Mouse (Mus musculus): ENCODE data around the gene Gramd4. TPM values are rescaled to one million over a fixed set of nuclear protein-coding genes. Genes with fewer than 3 reads are reported as not detected.

Gene Gramd4
- 33.4 and 36.6 TPM in 2 replicates for polyA plus RNA-seq (2016; fragmentation: Nextera tagmentation; extraction: Ambion mirVana)

GRCm38 (mm10) chr15:86057413-86057812, at the start of gene Gramd4:
TSS of gene Gramd4 (plus strand) at chr15:86057695.
- H3K4me3 ChIP-seq (replicated peaks) = peak within 1 kb of the TSS; percentile 89

GRCm38 (mm10) chr15:86013130-86013529, 44.4 kb upstream of the Gramd4 start:
- Histone ChIP-seq H3K36me3 (replicated peaks) (peaks cover 6% of the 10 kb centered on the region; the same call in 1 of the 2 replicates), H3K4me2 (peak overlapping the region; percentile 24), H3K9me3 (no peaks in the 10 kb centered on the region), H3K4me3 (replicated peaks) (no peak overlapping the region), H3K27me3 (no peaks in the 10 kb centered on the region; the same call in 1 of the 2 replicates), H3K4me1 (peaks cover 30% of the 10 kb centered on the region), H3K27ac (peak overlapping the region; percentile 61; the same call in 1 of the 2 replicates), H3K9ac (no peak overlapping the region)
- 3% methylated on average over 2 of the region's 2 CpGs for WGBS
- peak; percentile 67; the same call in 1 of the 2 replicates for ATAC-seq (ENCODE audit: low FRiP score)

More at GRCm38 (mm10) chr15:86057413-86057812, at the start of gene Gramd4:
- Histone ChIP-seq H3K9ac (peak within 1 kb of the TSS; percentile 95), H3K36me3 (replicated peaks) (no peaks in the 10 kb centered on the region), H3K27me3 (0 out of 2 replicates have a peak, but pooled peaks cover 20% of the 10 kb centered on the region), H3K4me1 (peaks cover 44% of the 10 kb centered on the region), H3K27ac (peak within 1 kb of the TSS; percentile 84), H3K9me3 (no peaks in the 10 kb centered on the region), H3K4me2 (peak within 1 kb of the TSS; percentile 84)
- ATAC-seq (ENCODE audit: low FRiP score) = no peak
- WGBS = 41% methylated on average over 6 of the region's 6 CpGs

- peaks cover 29% of the 10 kb centered on the region for H3K4me1 ChIP-seq
Observed at GRCm38 (mm10) chr15:86013656-86014055, 43.8 kb upstream of the Gramd4 start.

GRCm38 (mm10) chr15:86015026-86015425, 42.5 kb upstream of the Gramd4 start:
- Histone ChIP-seq H3K4me1 (peaks cover 29% of the 10 kb centered on the region), H3K9me3 (0 out of 2 replicates have a peak, but pooled peaks cover 5% of the 10 kb centered on the region), H3K9ac (no peak overlapping the region), H3K27me3 (no peaks in the 10 kb centered on the region), H3K4me3 (replicated peaks) (no peak overlapping the region), H3K27ac (no peak overlapping the region), H3K4me2 (no peak overlapping the region), H3K36me3 (replicated peaks) (peaks cover 15% of the 10 kb centered on the region; the same call in 1 of the 2 replicates)
- WGBS = 83% methylated on average over 7 of the region's 7 CpGs
- no peak for ATAC-seq (ENCODE audit: low FRiP score)

More at GRCm38 (mm10) chr15:86013656-86014055, 43.8 kb upstream of the Gramd4 start:
- peak overlapping the region; percentile 24 for H3K4me2 ChIP-seq
- no peaks in the 10 kb centered on the region for H3K9me3 ChIP-seq
- H3K36me3 ChIP-seq (replicated peaks) = peaks cover 7% of the 10 kb centered on the region; the same call in 1 of the 2 replicates
- no peak overlapping the region for H3K9ac ChIP-seq
- no peak overlapping the region for H3K4me3 ChIP-seq (replicated peaks)
- no peaks in the 10 kb centered on the region; the same call in 1 of the 2 replicates for H3K27me3 ChIP-seq
- ATAC-seq (ENCODE audit: low FRiP score) = no peak
- 16% methylated on average over 10 of the region's 10 CpGs for WGBS
- H3K27ac ChIP-seq = peak overlapping the region; percentile 61; the same call in 1 of the 2 replicates

GRCm38 (mm10) chr15:86015860-86016541, 41.5 kb upstream of the Gramd4 start:
- 81% methylated on average over 13 of the region's 13 CpGs for WGBS
- Histone ChIP-seq H3K9me3 (0 out of 2 replicates have a peak, but pooled peaks cover 5% of the 10 kb centered on the region), H3K27me3 (no peaks in the 10 kb centered on the region), H3K36me3 (replicated peaks) (peaks cover 15% of the 10 kb centered on the region; the same call in 1 of the 2 replicates), H3K27ac (no peak overlapping the region), H3K9ac (no peak overlapping the region), H3K4me1 (peaks cover 38% of the 10 kb centered on the region), H3K4me2 (no peak overlapping the region), H3K4me3 (replicated peaks) (no peak overlapping the region)
- ATAC-seq (ENCODE audit: low FRiP score) = no peak

DNA sequence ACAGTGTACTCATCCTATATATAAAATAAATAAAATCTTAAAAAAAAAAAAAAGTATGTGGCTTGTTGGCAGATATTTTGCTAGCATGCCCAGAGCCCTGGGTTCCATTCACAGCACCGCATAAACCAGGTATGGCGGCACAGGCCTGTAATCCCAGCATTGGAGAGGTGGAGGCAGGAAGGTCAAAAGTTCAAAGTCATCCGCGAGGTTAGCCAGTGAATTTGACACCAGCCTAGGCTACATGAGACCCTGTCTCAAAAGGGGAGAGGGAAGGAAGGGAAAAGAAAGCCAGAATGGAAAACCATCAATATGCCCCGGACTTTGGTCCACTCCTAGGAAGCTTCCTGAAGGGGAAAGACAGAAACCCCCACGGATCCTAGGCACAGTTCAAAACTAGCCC, 40.2 kb upstream of the Gramd4 start:
- Histone ChIP-seq H3K9me3 (0 out of 2 replicates have a peak, but pooled peaks cover 5% of the 10 kb centered on the region), H3K4me3 (replicated peaks) (no peak overlapping the region), H3K27me3 (no peaks in the 10 kb centered on the region), H3K9ac (no peak overlapping the region), H3K4me1 (peaks cover 34% of the 10 kb centered on the region), H3K27ac (no peak overlapping the region), H3K4me2 (no peak overlapping the region), H3K36me3 (replicated peaks) (peaks cover 15% of the 10 kb centered on the region; the same call in 1 of the 2 replicates)
- 96% methylated on average over 6 of the region's 6 CpGs for WGBS
- ATAC-seq (ENCODE audit: low FRiP score) = no peak

DNA sequence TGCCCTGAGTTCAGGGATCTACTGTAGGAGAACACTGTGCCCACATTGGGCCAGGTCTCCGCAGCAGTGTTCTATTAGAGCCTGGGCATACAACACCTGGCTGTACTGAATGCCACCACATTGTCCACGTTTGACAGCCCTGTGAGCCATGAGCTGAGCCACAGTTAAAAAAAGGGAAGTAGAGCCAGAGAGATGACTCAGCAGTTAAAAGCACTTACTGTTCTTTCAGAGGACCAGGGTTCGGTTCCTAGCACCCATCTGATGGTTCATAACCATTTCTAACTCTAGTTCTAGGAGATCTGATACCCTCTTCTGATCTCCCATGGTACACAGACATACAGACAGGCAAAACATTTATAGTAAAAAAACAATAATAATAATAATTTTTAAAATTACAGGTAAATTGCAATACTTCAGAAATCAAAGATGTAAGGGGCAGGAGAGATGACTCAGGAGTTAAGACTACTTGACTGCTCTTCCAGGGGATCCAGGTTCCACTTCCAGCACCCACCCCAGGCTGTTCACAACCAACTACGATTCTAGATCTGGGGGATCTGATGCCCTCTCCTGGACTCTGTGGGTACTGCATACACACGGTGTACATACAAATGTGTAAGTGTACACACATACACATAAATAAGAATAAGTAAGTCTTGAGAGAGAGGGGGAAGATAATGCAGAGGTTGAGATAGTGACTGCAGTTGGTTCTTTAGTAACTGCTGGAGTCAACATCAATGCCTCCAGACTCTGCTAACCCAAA, 38.6 kb upstream of the Gramd4 start:
- Histone ChIP-seq H3K27me3 (no peaks in the 10 kb centered on the region), H3K9me3 (0 out of 2 replicates have a peak, but pooled peaks cover 5% of the 10 kb centered on the region), H3K9ac (no peak overlapping the region), H3K36me3 (replicated peaks) (peaks cover 16% of the 10 kb centered on the region; the same call in 1 of the 2 replicates), H3K27ac (no peak overlapping the region), H3K4me3 (replicated peaks) (no peak overlapping the region), H3K4me2 (no peak overlapping the region), H3K4me1 (peaks cover 19% of the 10 kb centered on the region)
- WGBS = 97% methylated on average over 5 of the region's 5 CpGs
- ATAC-seq (ENCODE audit: low FRiP score) = no peak

DNA sequence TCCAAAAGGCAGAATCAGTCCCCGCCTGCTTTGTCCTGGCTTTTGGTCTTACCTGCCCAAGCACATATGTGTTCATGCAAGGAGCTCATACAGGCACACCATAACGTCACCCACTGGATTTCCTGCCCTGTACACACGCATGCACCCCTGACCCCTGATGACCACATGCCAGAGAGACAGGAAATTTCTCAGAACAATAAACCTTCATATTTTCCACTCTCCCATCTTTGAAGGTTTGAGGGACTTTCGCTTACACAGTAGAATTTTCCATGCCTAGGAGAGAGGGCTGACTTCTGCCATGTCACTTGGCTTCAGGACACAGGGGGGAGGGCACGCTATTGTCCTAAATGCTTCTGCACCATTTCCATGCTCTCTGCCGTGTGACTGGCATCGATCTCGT, 37.5 kb upstream of the Gramd4 start:
- Histone ChIP-seq H3K4me2 (no peak overlapping the region), H3K36me3 (replicated peaks) (peaks cover 16% of the 10 kb centered on the region; the same call in 1 of the 2 replicates)

DNA sequence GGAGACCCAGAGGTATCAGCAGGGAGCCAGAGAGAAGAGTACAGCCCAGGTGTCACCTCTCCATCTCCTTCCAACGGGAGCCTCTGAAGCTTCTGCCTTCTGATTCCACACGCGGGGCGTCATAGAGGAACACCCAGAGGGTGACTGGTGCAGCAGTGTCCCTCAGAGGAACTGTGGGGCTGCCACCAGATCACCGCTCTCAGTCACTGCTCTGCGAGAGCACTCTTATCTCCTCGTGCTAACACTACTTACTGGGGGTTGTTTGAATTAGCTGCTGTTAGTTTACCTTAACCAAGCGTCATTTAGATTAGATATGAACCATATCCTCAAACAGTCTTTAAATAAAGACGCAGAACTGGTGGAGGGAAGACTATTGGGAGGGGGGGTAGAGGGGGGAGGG, 36.2 kb upstream of the Gramd4 start:
- H3K9me3 ChIP-seq = 0 out of 2 replicates have a peak, but pooled peaks cover 5% of the 10 kb centered on the region
- peaks cover 13% of the 10 kb centered on the region; the same call in 1 of the 2 replicates for H3K36me3 ChIP-seq (replicated peaks)
- no peak overlapping the region for H3K4me3 ChIP-seq (replicated peaks)
- no peak overlapping the region for H3K9ac ChIP-seq
- WGBS = 87% methylated on average over 9 of the region's 9 CpGs
- H3K27me3 ChIP-seq = no peaks in the 10 kb centered on the region
- H3K27ac ChIP-seq = no peak overlapping the region
- peaks cover 9% of the 10 kb centered on the region; the same call in 1 of the 2 replicates for H3K4me1 ChIP-seq
- ATAC-seq (ENCODE audit: low FRiP score) = no peak
- H3K4me2 ChIP-seq = no peak overlapping the region

More for the DNA sequence above, 37.5 kb upstream of the Gramd4 start:
- peaks cover 15% of the 10 kb centered on the region; the same call in 1 of the 2 replicates for H3K4me1 ChIP-seq
- no peak overlapping the region for H3K4me3 ChIP-seq (replicated peaks)
- WGBS = 84% methylated on average over 8 of the region's 8 CpGs
- H3K27me3 ChIP-seq = no peaks in the 10 kb centered on the region
- H3K9me3 ChIP-seq = 0 out of 2 replicates have a peak, but pooled peaks cover 5% of the 10 kb centered on the region
- no peak overlapping the region for H3K9ac ChIP-seq
- H3K27ac ChIP-seq = no peak overlapping the region
- no peak for ATAC-seq (ENCODE audit: low FRiP score)

- Histone ChIP-seq H3K4me3 (replicated peaks) (no peak overlapping the region), H3K4me2 (no peak overlapping the region), H3K27ac (no peak overlapping the region), H3K36me3 (replicated peaks) (peaks cover 17% of the 10 kb centered on the region), H3K27me3 (no peaks in the 10 kb centered on the region), H3K9me3 (0 out of 2 replicates have a peak, but pooled peaks cover 5% of the 10 kb centered on the region), H3K4me1 (peaks cover 9% of the 10 kb centered on the region; the same call in 1 of the 2 replicates), H3K9ac (no peak overlapping the region)
- ATAC-seq (ENCODE audit: low FRiP score) = no peak
- 79% methylated on average over 9 of the region's 9 CpGs for WGBS
Observed at GRCm38 (mm10) chr15:86021971-86022370, 35.5 kb upstream of the Gramd4 start.

DNA sequence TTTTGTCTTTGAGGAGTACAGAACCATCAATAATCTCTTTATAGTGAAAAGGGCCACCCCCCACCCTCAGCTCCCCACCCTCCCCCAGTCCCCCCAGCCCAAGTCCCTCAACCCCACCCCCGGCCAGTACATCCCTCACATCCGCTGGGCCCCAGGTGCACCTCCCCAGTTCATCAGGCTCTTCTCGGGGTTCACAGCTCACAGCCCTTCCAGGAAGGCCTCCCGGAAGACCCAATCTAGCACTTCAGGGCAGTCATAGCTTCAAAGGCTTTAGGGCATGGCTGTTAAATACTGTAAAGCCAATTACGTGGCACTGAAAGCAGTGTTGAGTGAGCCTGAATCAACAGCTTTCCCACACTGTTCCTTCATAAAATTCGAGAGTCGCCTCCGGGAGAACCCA, 29.6 kb upstream of the Gramd4 start:
- WGBS = 86% methylated on average over 8 of the region's 8 CpGs
- Histone ChIP-seq H3K4me3 (replicated peaks) (no peak overlapping the region), H3K4me1 (peaks cover 19% of the 10 kb centered on the region), H3K9ac (no peak overlapping the region), H3K27ac (no peak overlapping the region), H3K36me3 (replicated peaks) (peaks cover 57% of the 10 kb centered on the region), H3K9me3 (peaks cover 27% of the 10 kb centered on the region), H3K4me2 (peak overlapping the region; percentile 40; the same call in 1 of the 2 replicates), H3K27me3 (peaks cover 12% of the 10 kb centered on the region)
- no peak for ATAC-seq (ENCODE audit: low FRiP score)

- Histone ChIP-seq H3K4me3 (replicated peaks) (peak overlapping the region; percentile 10; the same call in 1 of the 2 replicates), H3K36me3 (replicated peaks) (peaks cover 53% of the 10 kb centered on the region), H3K27me3 (peaks cover 32% of the 10 kb centered on the region), H3K9ac (no peak overlapping the region), H3K9me3 (peaks cover 27% of the 10 kb centered on the region), H3K4me2 (peak overlapping the region; percentile 40), H3K4me1 (peaks cover 40% of the 10 kb centered on the region), H3K27ac (no peak overlapping the region)
- 68% methylated on average over 14 of the region's 14 CpGs for WGBS
- ATAC-seq (ENCODE audit: low FRiP score) = no peak
Observed at GRCm38 (mm10) chr15:86029981-86030380, 27.5 kb upstream of the Gramd4 start.
